Mouse (Mus musculus): ENCODE measurements around the gene Sgip1.

DNA sequence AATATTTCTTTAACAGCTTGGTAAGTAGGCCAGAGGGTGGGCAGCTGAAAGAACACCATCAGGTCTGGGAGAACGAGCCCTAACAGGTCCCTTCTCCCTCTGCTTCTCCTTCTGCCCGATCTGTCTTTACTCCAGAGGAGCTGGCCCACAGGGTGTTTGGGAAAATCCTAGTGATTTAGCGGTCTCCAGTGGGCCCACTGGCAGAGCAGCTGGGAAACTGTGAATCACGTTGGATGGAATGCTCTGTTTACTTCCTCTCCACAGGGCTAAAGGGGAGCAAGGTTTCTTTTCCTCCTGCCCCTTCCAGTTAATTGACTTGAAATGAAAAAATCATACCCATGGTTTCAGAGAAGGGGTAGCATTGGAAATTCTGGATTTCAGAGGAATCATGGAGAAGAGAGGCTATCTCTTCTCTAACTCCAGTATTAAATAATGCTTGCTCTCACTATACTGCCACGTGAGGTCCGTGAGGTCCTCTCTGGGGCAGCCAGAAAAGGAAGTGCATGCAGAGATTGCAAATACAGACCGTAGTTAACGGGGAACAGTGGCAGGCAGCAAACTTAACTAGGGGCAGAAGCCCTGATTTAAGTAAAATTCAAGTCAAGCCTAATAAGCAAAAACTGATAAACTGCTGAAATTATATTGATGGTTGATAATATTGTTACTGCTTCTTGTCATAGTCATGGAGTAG, 51.1 kb downstream of the Sgip1 start:
- TF ChIP-seq CTCF (IDR thresholded peaks at IDR 0.05; ENCODE audit: insufficient read depth, low read length) (no peak), POLR2A (IDR thresholded peaks at IDR 0.05; ENCODE audit: borderline replicate concordance, extremely low read depth, low read depth, low read length) (no peak)
